15 mouse cellular contexts compared by ENCODE assay signal in the genomic region with DNA sequence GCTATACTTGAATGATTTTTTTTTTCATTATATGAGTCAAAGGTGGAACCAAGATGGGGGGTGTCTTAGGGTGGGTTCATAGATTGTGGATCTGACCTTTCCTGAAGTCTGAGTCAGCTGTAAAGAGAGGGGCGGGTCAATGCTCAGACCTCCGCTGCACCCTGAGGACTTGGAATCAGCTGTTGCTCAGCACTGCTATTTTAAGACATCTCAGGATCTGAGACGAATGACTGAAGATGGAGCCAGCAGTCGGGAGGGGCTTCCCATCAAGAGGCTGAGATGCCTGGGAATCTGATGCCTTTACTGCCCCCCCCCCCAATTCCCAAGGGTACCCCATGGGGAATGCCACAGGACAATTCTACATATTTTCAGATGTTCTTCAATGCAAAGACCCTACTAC.
"Had no signal": no experiment of that assay in that cellular context is flagged by ENCODE, and none has a peak within 500 bp of the region (broad histone marks: within the 10 kb centered on the region; RNA-seq: fewer than 3 reads in every experiment).

No protein-coding gene starts in this region.

- H3K27ac ChIP-seq: kidney, embryonic 15.5 days; limb, embryonic 13.5 days; liver, embryonic 15.5 days; midbrain, embryonic 10.5 days had no signal

- H3K4me2 ChIP-seq: kidney, embryonic 15.5 days; limb, embryonic 13.5 days; liver, embryonic 15.5 days had no signal

- H3K4me3 ChIP-seq: kidney, embryonic 15.5 days; limb, embryonic 13.5 days; liver, embryonic 15.5 days; midbrain, embryonic 10.5 days had no signal

- H3K9me3 ChIP-seq: kidney, embryonic 15.5 days; limb, embryonic 13.5 days; liver, embryonic 15.5 days; midbrain, embryonic 10.5 days had no signal

- ATAC-seq: lung, postnatal 0 days had no signal

- H3K36me3 ChIP-seq: kidney, embryonic 15.5 days; limb, embryonic 13.5 days; liver, embryonic 15.5 days; midbrain, embryonic 10.5 days had no signal

- H3K27me3 ChIP-seq: limb, embryonic 13.5 days; liver, embryonic 15.5 days had no signal

- H3K9ac ChIP-seq: kidney, embryonic 15.5 days; limb, embryonic 13.5 days; liver, embryonic 15.5 days had no signal

- H3K4me1 ChIP-seq: liver, embryonic 15.5 days had no signal

- DNase-seq: kidney, adult 11 months; kidney, postnatal 14 days; left cerebral cortex, postnatal 4 days; lung, adult 2 months; lung, postnatal 4 days; midbrain, embryonic 14.5 days; right cerebral cortex, adult 18-20 months; right cerebral cortex, postnatal 25 days; thymus, adult 18-20 months; thymus, postnatal 14 days had no signal
